Mouse (Mus musculus) CH12.LX (cell line): ENCODE data around the gene Pde5a.

Experiments used
- CHD1 ChIP-seq: IDR thresholded peaks from 2 replicates; pipeline ENCODE4 v1.6.1; 2012; ENCODE audit warnings: low read depth, low read length, improper control_type of control experiment, inconsistent platforms
- CTCF ChIP-seq, 2 experiments: IDR thresholded peaks in 1 of 2; conservative IDR thresholded peaks in 1 of 2; 2 replicates each; pipeline ENCODE4 v1.5.1; 2011 to 2012; ENCODE audit warnings: low read depth in 2 of 2, low read length in 2 of 2, improper control_type of control experiment in 1 of 2, inconsistent platforms in 1 of 2, mild to moderate bottlenecking in 1 of 2, moderate library complexity in 1 of 2
- EP300 ChIP-seq: IDR thresholded peaks from 2 replicates; pipeline ENCODE4 v1.6.1; 2011; ENCODE audit warnings: low read length, improper control_type of control experiment
- KAT2A ChIP-seq: IDR thresholded peaks from 2 replicates; pipeline ENCODE4 v1.6.1; 2012; ENCODE audit warnings: low read length, improper control_type of control experiment, inconsistent platforms; ENCODE audit not compliant: insufficient replicate concordance
- MAZ ChIP-seq: IDR thresholded peaks from 2 replicates; pipeline ENCODE4 v1.6.1; 2012; ENCODE audit warnings: low read depth, mild to moderate bottlenecking, inconsistent platforms, low read length, improper control_type of control experiment, moderate library complexity
- POLR2A ChIP-seq: IDR thresholded peaks from 2 replicates; pipeline ENCODE4 v1.6.1; 2011; ENCODE audit warnings: low read depth, mild to moderate bottlenecking, improper control_type of control experiment, low read length
- POLR2AphosphoS2 ChIP-seq: IDR thresholded peaks from 2 replicates; pipeline ENCODE4 v1.6.1; 2011; ENCODE audit warnings: low read depth, low read length, improper control_type of control experiment
- TBP ChIP-seq: conservative IDR thresholded peaks from 2 replicates; pipeline ENCODE4 v1.6.1; 2011; ENCODE audit warnings: low read depth, low read length, improper control_type of control experiment
- TCF12 ChIP-seq: IDR thresholded peaks from 2 replicates; pipeline ENCODE4 v1.6.1; 2014; ENCODE audit warnings: low read depth, mild to moderate bottlenecking, inconsistent platforms, low read length, improper control_type of control experiment

GRCm38 (mm10) chr3:122820700-122821099 lies 92.0 kb downstream of the Pde5a start:
- TF ChIP-seq CHD1 (no peak), CTCF (conservative IDR thresholded peaks at IDR 0.05 in 1 of 2, IDR thresholded peaks at IDR 0.05 in 1 of 2; ENCODE audit: low read depth in 2 of 2, low read length in 2 of 2) (no peak), MAZ (no peak), KAT2A (no peak), EP300 (no peak), POLR2A (no peak), TBP (no peak), TCF12 (no peak), POLR2AphosphoS2 (no peak)
